Mouse (Mus musculus) lung, adult 2 months (tissue): Measurements from ENCODE around the gene Shisa9. TPM values are rescaled to one million over a fixed set of nuclear protein-coding genes. Genes with fewer than 3 reads are reported as not detected.

Source experiments
- DNase-seq: peaks from one replicate; pipeline ENCODE4 v3.0.0; 2022
- H3K4me1 ChIP-seq: fragments of 200-500 bp; 2 replicates; pipeline ENCODE4 v1.6.1; 2011; ENCODE audit warnings: low read length; ENCODE audit not compliant: control insufficient read depth, insufficient read depth
- H3K4me3 ChIP-seq: fragments of 200-500 bp; replicated peaks from 2 replicates; pipeline ENCODE3; 2011; ENCODE audit warnings: low read depth, mild to moderate bottlenecking, control low read depth, low read length; ENCODE audit errors: extremely low read depth
- CTCF ChIP-seq: fragments of 200-500 bp; IDR thresholded peaks from 2 replicates; pipeline ENCODE4 v1.5.1; 2011; ENCODE audit warnings: mild to moderate bottlenecking, low read length, control low read depth; ENCODE audit not compliant: insufficient read depth
- POLR2A ChIP-seq: fragments of 200-500 bp; IDR thresholded peaks from 2 replicates; pipeline ENCODE4 v1.6.1; 2011; ENCODE audit warnings: low read depth, mild to moderate bottlenecking, control low read depth, low read length, borderline replicate concordance; ENCODE audit errors: extremely low read depth
- WGBS: fragments of 180-500 bp; shearing (Covaris S2); methylation state at CpG from one replicate; pipeline ENCODE4 v1.1.7; 2018; 5-methylcytosine and 5-hydroxymethylcytosine counted together
- polyA plus RNA-seq: library from polyadenylated mRNA; depleted of rRNA; stranded (reverse); fragments of >200 nt; gene quantifications from 2 replicates; pipeline ENCODE4 v1.2.3, GENCODE M21; 2012

Shisa9 gene
- polyA plus RNA-seq, 1 experiment = 0.70 TPM

GRCm38 (mm10) chr16:12108436-12108835 is 124.5 kb downstream of the Shisa9 start:
- Histone ChIP-seq H3K4me1 (no peaks in the 10 kb centered on the region), H3K4me3 (no peak overlapping the region)
- WGBS = 78% methylated on average over 4 of the region's 4 CpGs
- no peak for TF ChIP-seq POLR2A
- DNase-seq = no peak

- no peak overlapping the region for H3K4me3 ChIP-seq
- no peaks in the 10 kb centered on the region for H3K4me1 ChIP-seq
- TF ChIP-seq POLR2A = no peak
- no peak for TF ChIP-seq CTCF
- 63% methylated on average over 5 of the region's 5 CpGs for WGBS
- DNase-seq = no peak
Observed at GRCm38 (mm10) chr16:12110851-12111437, 127.0 kb downstream of the Shisa9 start.

DNA sequence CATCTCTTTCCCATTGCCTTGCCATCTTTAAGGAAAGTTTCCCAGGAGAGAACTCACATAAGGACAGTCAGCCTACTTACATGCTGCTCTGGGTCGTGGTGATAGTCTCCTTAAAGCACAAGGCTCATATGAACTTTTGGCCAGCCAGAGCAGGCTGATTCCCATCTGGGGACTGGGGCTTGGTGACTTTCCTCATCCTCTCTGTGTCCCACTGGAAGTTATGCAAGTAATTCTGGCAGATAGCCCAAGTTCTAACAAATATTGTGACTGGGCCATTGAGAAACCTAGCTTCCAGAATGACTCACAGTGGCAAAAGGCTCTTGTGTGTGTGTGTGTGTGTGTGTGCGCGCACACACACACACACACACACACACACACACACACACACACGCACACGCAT is 130.5 kb downstream of the Shisa9 start:
- DNase-seq = no peak
- WGBS = 56% methylated on average over 5 of the region's 5 CpGs
- Histone ChIP-seq H3K4me1 (no peaks in the 10 kb centered on the region), H3K4me3 (no peak overlapping the region)
- TF ChIP-seq POLR2A (no peak), CTCF (no peak)

- WGBS = 58% methylated on average over 7 of the region's 7 CpGs
Observed at GRCm38 (mm10) chr16:12115040-12115856, 131.3 kb downstream of the Shisa9 start.

DNA sequence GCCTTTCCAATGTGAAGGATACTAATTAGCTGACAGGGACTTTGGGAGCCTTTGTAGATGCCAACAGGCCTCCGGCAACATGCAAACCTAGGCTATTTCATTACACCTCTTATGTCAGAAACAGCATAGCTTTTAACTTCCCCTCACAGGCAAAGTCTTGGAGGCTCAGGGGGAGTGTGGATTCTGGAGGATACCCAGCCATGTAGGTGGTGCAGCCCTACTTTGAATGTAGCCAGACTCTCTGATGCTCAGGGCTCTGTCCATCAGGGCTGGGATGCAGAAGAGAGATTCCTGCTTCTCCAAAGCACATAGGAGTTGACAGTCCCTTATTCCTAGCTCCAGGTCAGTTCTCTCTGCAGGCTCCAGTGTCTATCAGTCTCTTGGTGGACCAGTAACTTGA is 133.0 kb downstream of the Shisa9 start:
- no peak for DNase-seq
- 100% methylated on average over 1 of the region's 1 CpGs for WGBS
- no peaks in the 10 kb centered on the region for H3K4me1 ChIP-seq
- H3K4me3 ChIP-seq = no peak overlapping the region
- TF ChIP-seq CTCF (no peak), POLR2A (no peak)

More at GRCm38 (mm10) chr16:12115040-12115856, 131.3 kb downstream of the Shisa9 start:
- no peak for TF ChIP-seq POLR2A
- no peak for TF ChIP-seq CTCF
- no peaks in the 10 kb centered on the region for H3K4me1 ChIP-seq
- H3K4me3 ChIP-seq = no peak overlapping the region
- no peak for DNase-seq

- Histone ChIP-seq H3K4me3 (no peak overlapping the region), H3K4me1 (no peaks in the 10 kb centered on the region)
- no peak for DNase-seq
- TF ChIP-seq CTCF (no peak), POLR2A (no peak)
- WGBS = 81% methylated on average over 3 of the region's 3 CpGs
Observed at GRCm38 (mm10) chr16:12119463-12119862, 135.6 kb downstream of the Shisa9 start.

- 72% methylated on average over 3 of the region's 3 CpGs for WGBS
- no peaks in the 10 kb centered on the region for H3K4me1 ChIP-seq
- TF ChIP-seq POLR2A (no peak), CTCF (no peak)
- no peak for DNase-seq
- no peak overlapping the region for H3K4me3 ChIP-seq
Observed at GRCm38 (mm10) chr16:12129782-12130181, 145.9 kb downstream of the Shisa9 start.

GRCm38 (mm10) chr16:12146666-12147065 is 162.8 kb downstream of the Shisa9 start:
- DNase-seq = no peak
- Histone ChIP-seq H3K4me1 (no peaks in the 10 kb centered on the region), H3K4me3 (no peak overlapping the region)
- TF ChIP-seq POLR2A (no peak), CTCF (no peak)

DNA sequence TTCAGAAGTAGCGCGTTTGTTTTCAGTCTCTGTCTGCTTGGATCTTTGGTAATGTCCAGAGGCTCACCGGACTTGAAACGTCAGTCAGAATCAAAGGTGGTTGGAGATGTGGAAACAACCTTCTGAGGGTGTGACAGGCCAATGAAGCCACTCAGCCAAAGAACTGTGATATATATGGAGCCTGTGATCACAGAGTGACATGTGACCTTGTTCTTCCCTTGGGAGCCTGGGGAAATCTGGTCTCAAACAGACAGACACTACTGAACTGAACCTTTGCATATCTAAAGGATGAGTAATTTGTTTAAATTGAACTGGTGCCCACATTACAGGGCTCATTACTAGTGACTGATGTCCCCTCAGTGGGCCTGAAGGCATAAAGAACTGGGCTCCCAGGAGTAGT is 168.1 kb downstream of the Shisa9 start:
- WGBS = 69% methylated on average over 4 of the region's 4 CpGs
- no peak overlapping the region for H3K4me3 ChIP-seq
- TF ChIP-seq POLR2A = no peak
- no peak for TF ChIP-seq CTCF
- DNase-seq = no peak
- no peaks in the 10 kb centered on the region for H3K4me1 ChIP-seq

- DNase-seq = no peak
- TF ChIP-seq CTCF (no peak), POLR2A (no peak)
- 78% methylated on average over 2 of the region's 2 CpGs for WGBS
- Histone ChIP-seq H3K4me1 (no peaks in the 10 kb centered on the region), H3K4me3 (no peak overlapping the region)
Observed at GRCm38 (mm10) chr16:12154476-12154875, 170.6 kb downstream of the Shisa9 start.
